Mouse (Mus musculus) midbrain, postnatal 0 days (tissue): ENCODE data around the gene Gm20388. TPM values are rescaled to one million over a fixed set of nuclear protein-coding genes. Genes with fewer than 3 reads are reported as not detected.

Experiments
- ATAC-seq: fragments of 200-750 bp; cut with Nextera tagmentation; 2 replicates; pipeline ENCODE4 v1.8.0; 2017; ENCODE audit warnings: moderate number of reproducible peaks, mild to moderate bottlenecking, moderate TSS enrichment, moderate library complexity; ENCODE audit not compliant: low FRiP score
- DNase-seq: peaks from one replicate; pipeline ENCODE4 v3.0.0-alpha.2; 2015; ENCODE audit warnings: low spot score
- H3K27ac ChIP-seq: fragments of 300-500 bp; sonication (generic); 2 replicates; pipeline ENCODE4 v1.5.1; 2014; ENCODE audit warnings: low read depth, mild to moderate bottlenecking, low read length, mixed read lengths
- H3K27me3 ChIP-seq: fragments of 300-500 bp; sonication (generic); 2 replicates; pipeline ENCODE4 v1.6.1; 2014; ENCODE audit warnings: low read length, control low read depth, mixed read lengths; ENCODE audit not compliant: insufficient read depth
- H3K36me3 ChIP-seq: fragments of 300-500 bp; sonication (generic); 2 replicates; pipeline ENCODE4 v1.6.1; 2014; ENCODE audit warnings: low read length, control low read depth, mixed read lengths; ENCODE audit not compliant: insufficient read depth
- H3K4me1 ChIP-seq: fragments of 300-500 bp; sonication (generic); 2 replicates; pipeline ENCODE4 v1.6.1; 2014; ENCODE audit warnings: mild to moderate bottlenecking, control low read depth, antibody characterized with exemption, low read length, mixed read lengths; ENCODE audit not compliant: insufficient read depth
- H3K4me2 ChIP-seq: fragments of 300-500 bp; sonication (generic); 2 replicates; pipeline ENCODE4 v1.6.1; 2014; ENCODE audit warnings: low read depth, mild to moderate bottlenecking, low read length, mixed read lengths; ENCODE audit not compliant: poor library complexity, severe bottlenecking
- H3K4me3 ChIP-seq: fragments of 300-500 bp; sonication (generic); 2 replicates; pipeline ENCODE4 v1.5.1; 2014; ENCODE audit warnings: low read depth, mild to moderate bottlenecking, low read length, moderate library complexity
- H3K9ac ChIP-seq: fragments of 300-500 bp; sonication (generic); replicated peaks from 2 replicates; pipeline ENCODE4 v1.6.1; 2014; ENCODE audit warnings: mild to moderate bottlenecking, low read length, moderate library complexity, mixed read lengths; ENCODE audit not compliant: poor library complexity, severe bottlenecking
- H3K9me3 ChIP-seq: fragments of 300-500 bp; sonication (generic); 2 replicates; pipeline ENCODE4 v1.6.1; 2016; ENCODE audit warnings: low read length, control low read depth
- CTCF ChIP-seq: IDR thresholded peaks from 2 replicates; pipeline ENCODE4 v1.5.1; 2016; ENCODE audit warnings: antibody characterized with exemption, mild to moderate bottlenecking
- WGBS: fragments of 180-500 bp; shearing (Covaris S2); extraction: QIAGEN DNeasy Blood & Tissue Kit; methylation state at CpG from one replicate; pipeline ENCODE4 v1.1.7; 2014; 5-methylcytosine and 5-hydroxymethylcytosine counted together
- polyA plus RNA-seq: library from polyadenylated mRNA; unstranded; fragments of >200 nt; fragmentation: Nextera tagmentation; extraction: Ambion mirVana; gene quantifications from 2 replicates; pipeline ENCODE4 v1.2.1, GENCODE M21; 2015
- total RNA-seq: library from RNA; depleted of rRNA; stranded (reverse); fragments of >200 nt; gene quantifications from 2 replicates; pipeline ENCODE4 v1.2.3, GENCODE M21; 2014

The Gm20388 gene
- total and polyA plus RNA-seq, 2 experiments from 2014 or later = 74.2 TPM; not detected in 1

GRCm38 (mm10) chr8:120846018-120846417 lies 935.4 kb downstream of the Gm20388 start:
- 84% methylated on average over 5 of the region's 5 CpGs for WGBS
- Histone ChIP-seq H3K9me3 (no peaks in the 10 kb centered on the region), H3K4me2 (no peak overlapping the region), H3K36me3 (no peaks in the 10 kb centered on the region), H3K27ac (no peak overlapping the region), H3K4me1 (peaks cover 3% of the 10 kb centered on the region; the same call in 1 of the 2 replicates), H3K9ac (no peak overlapping the region), H3K27me3 (no peaks in the 10 kb centered on the region), H3K4me3 (no peak overlapping the region)
- TF ChIP-seq CTCF = no peak
- DNase-seq (no peak), ATAC-seq (no peak)

GRCm38 (mm10) chr8:120847279-120847678 lies 936.6 kb downstream of the Gm20388 start:
- ATAC-seq = no peak
- peak; percentile 64 for DNase-seq
- H3K4me2 ChIP-seq = no peak overlapping the region
- 15% methylated on average over 4 of the region's 4 CpGs for WGBS
- no peak overlapping the region for H3K4me3 ChIP-seq
- no peaks in the 10 kb centered on the region for H3K36me3 ChIP-seq
- no peaks in the 10 kb centered on the region for H3K27me3 ChIP-seq
- H3K9me3 ChIP-seq = no peaks in the 10 kb centered on the region
- no peak overlapping the region for H3K9ac ChIP-seq
- no peak for TF ChIP-seq CTCF
- peaks cover 3% of the 10 kb centered on the region; the same call in 1 of the 2 replicates for H3K4me1 ChIP-seq
- no peak overlapping the region for H3K27ac ChIP-seq

- Histone ChIP-seq H3K27ac (no peak overlapping the region), H3K4me2 (0 out of 2 replicates have a peak overlapping the region, but pooled peaks have one; percentile 20), H3K4me3 (no peak overlapping the region), H3K9me3 (no peaks in the 10 kb centered on the region), H3K36me3 (no peaks in the 10 kb centered on the region), H3K27me3 (no peaks in the 10 kb centered on the region), H3K4me1 (peaks cover 3% of the 10 kb centered on the region; the same call in 1 of the 2 replicates), H3K9ac (no peak overlapping the region)
- DNase-seq (peak; percentile 44), ATAC-seq (no peak)
- 9% methylated on average over 13 of the region's 14 CpGs for WGBS
- TF ChIP-seq CTCF = no peak
Measured at GRCm38 (mm10) chr8:120847735-120848134, 937.1 kb downstream of the Gm20388 start.

- H3K4me1 ChIP-seq = peaks cover 3% of the 10 kb centered on the region; the same call in 1 of the 2 replicates
- H3K36me3 ChIP-seq = no peaks in the 10 kb centered on the region
- no peak overlapping the region for H3K4me2 ChIP-seq
- 71% methylated on average over 4 of the region's 4 CpGs for WGBS
- TF ChIP-seq CTCF = no peak
- H3K9me3 ChIP-seq = no peaks in the 10 kb centered on the region
- H3K27me3 ChIP-seq = no peaks in the 10 kb centered on the region
- ATAC-seq (no peak), DNase-seq (no peak)
- no peak overlapping the region for H3K9ac ChIP-seq
- no peak overlapping the region for H3K4me3 ChIP-seq
- no peak overlapping the region for H3K27ac ChIP-seq
Measured at GRCm38 (mm10) chr8:120848434-120848833, 937.8 kb downstream of the Gm20388 start.

GRCm38 (mm10) chr8:120851411-120851810 lies 940.8 kb downstream of the Gm20388 start:
- Histone ChIP-seq H3K4me1 (peaks cover 3% of the 10 kb centered on the region; the same call in 1 of the 2 replicates), H3K27ac (no peak overlapping the region), H3K36me3 (no peaks in the 10 kb centered on the region), H3K9ac (no peak overlapping the region), H3K4me3 (no peak overlapping the region), H3K4me2 (no peak overlapping the region), H3K9me3 (no peaks in the 10 kb centered on the region), H3K27me3 (no peaks in the 10 kb centered on the region)
- no peak for DNase-seq
- 89% methylated on average over 12 of the region's 12 CpGs for WGBS
- no peak for TF ChIP-seq CTCF
- no peak for ATAC-seq

GRCm38 (mm10) chr8:120859881-120860280 lies 949.2 kb downstream of the Gm20388 start:
- H3K4me2 ChIP-seq = no peak overlapping the region
- ATAC-seq (no peak), DNase-seq (no peak)
- 86% methylated on average over 14 of the region's 14 CpGs for WGBS
- H3K36me3 ChIP-seq = no peaks in the 10 kb centered on the region
- H3K27me3 ChIP-seq = no peaks in the 10 kb centered on the region
- no peaks in the 10 kb centered on the region for H3K4me1 ChIP-seq
- H3K9ac ChIP-seq = no peak overlapping the region
- no peaks in the 10 kb centered on the region for H3K9me3 ChIP-seq
- H3K4me3 ChIP-seq = no peak overlapping the region
- H3K27ac ChIP-seq = no peak overlapping the region
- TF ChIP-seq CTCF = no peak
